Mouse (Mus musculus) forebrain, embryonic 13.5 days (tissue): ENCODE measurements around the gene Nlrc5. TPM values are rescaled to one million over a fixed set of nuclear protein-coding genes. Genes with fewer than 3 reads are reported as not detected.

ENCODE experiments used
- ATAC-seq: fragments of 200-750 bp; cut with Nextera tagmentation; 2 replicates; pipeline ENCODE4 v1.8.0; 2017
- H3K27ac ChIP-seq: fragments of 300-500 bp; sonication (generic); 2 replicates; pipeline ENCODE4 v1.5.1; 2015; ENCODE audit warnings: inconsistent platforms, mild to moderate bottlenecking, moderate library complexity
- H3K27me3 ChIP-seq: fragments of 300-500 bp; sonication (generic); 2 replicates; pipeline ENCODE4 v1.6.1; 2015; ENCODE audit warnings: mild to moderate bottlenecking, inconsistent platforms
- H3K36me3 ChIP-seq: fragments of 300-500 bp; sonication (generic); 2 replicates; pipeline ENCODE4 v1.6.1; 2015; ENCODE audit warnings: mild to moderate bottlenecking, inconsistent platforms; ENCODE audit not compliant: poor library complexity, severe bottlenecking
- H3K4me1 ChIP-seq: fragments of 300-500 bp; sonication (generic); 2 replicates; pipeline ENCODE4 v1.6.1; 2015; ENCODE audit warnings: inconsistent platforms
- H3K4me2 ChIP-seq: fragments of 300-500 bp; sonication (generic); 2 replicates; pipeline ENCODE4 v1.6.1; 2015; ENCODE audit warnings: inconsistent platforms, mild to moderate bottlenecking, moderate library complexity
- H3K4me3 ChIP-seq: fragments of 300-500 bp; sonication (generic); 2 replicates; pipeline ENCODE4 v1.5.1; 2015; ENCODE audit warnings: mild to moderate bottlenecking, inconsistent platforms
- H3K9ac ChIP-seq: fragments of 300-500 bp; sonication (generic); 2 replicates; pipeline ENCODE4 v1.6.1; 2015; ENCODE audit warnings: mild to moderate bottlenecking, inconsistent platforms
- H3K9me3 ChIP-seq: fragments of 300-500 bp; sonication (generic); replicated peaks from 2 replicates; pipeline ENCODE4 v1.6.1; 2016; ENCODE audit warnings: inconsistent platforms
- WGBS: fragments of 180-500 bp; shearing (Covaris S2); methylation state at CpG from one replicate; pipeline ENCODE4 v1.1.7; 2015; 5-methylcytosine and 5-hydroxymethylcytosine counted together
- polyA plus RNA-seq: library from polyadenylated mRNA; unstranded; fragments of >200 nt; fragmentation: Nextera tagmentation; extraction: Ambion mirVana; gene quantifications from 2 replicates; pipeline ENCODE4 v1.2.1, GENCODE M21; 2015

Nlrc5 gene
- polyA plus RNA-seq, result 0.12 and 0.26 TPM in 2 replicates

- peak within 1 kb of the TSS; percentile 79 for H3K4me2 ChIP-seq
- ATAC-seq, result peak; percentile 70
- peaks cover 6% of the 10 kb centered on the region for H3K4me1 ChIP-seq
- no peaks in the 10 kb centered on the region for H3K9me3 ChIP-seq
- peak within 1 kb of the TSS; percentile 52 for H3K9ac ChIP-seq
- no peaks in the 10 kb centered on the region for H3K36me3 ChIP-seq
- H3K4me3 ChIP-seq, result peak within 1 kb of the TSS; percentile 41
- no peak within 1 kb of the TSS for H3K27ac ChIP-seq
- peaks cover 22% of the 10 kb centered on the region for H3K27me3 ChIP-seq
- 2% methylated on average over 29 of the region's 29 CpGs for WGBS
Observed at GRCm38 (mm10) chr8:94433981-94434466, at the start of gene Nlrc5. Nlrc5 (plus strand) TSS chr8:94434356.

- Histone ChIP-seq H3K9me3 (0 out of 2 replicates have a peak, but pooled peaks cover 3% of the 10 kb centered on the region), H3K27me3 (no peaks in the 10 kb centered on the region), H3K36me3 (peaks cover 15% of the 10 kb centered on the region), H3K4me2 (peak overlapping the region; percentile 83), H3K27ac (peak overlapping the region; percentile 83), H3K9ac (peak overlapping the region; percentile 78), H3K4me3 (peak overlapping the region; percentile 85), H3K4me1 (peaks cover 16% of the 10 kb centered on the region)
- 27% methylated on average over 20 of the region's 20 CpGs for WGBS
- ATAC-seq, result peak; percentile 39
Observed at GRCm38 (mm10) chr8:94385506-94386213, 48.5 kb upstream of the Nlrc5 start.

GRCm38 (mm10) chr8:94386214-94387026 is 47.7 kb upstream of the Nlrc5 start, which contains the start of gene Herpud1:
Herpud1 (plus strand) TSS chr8:94386438.
- ATAC-seq, result peak; percentile 100
- WGBS, result under 1% methylated on average over 65 of the region's 65 CpGs
- Histone ChIP-seq H3K4me2 (peak within 1 kb of the TSS; percentile 83), H3K36me3 (peaks cover 23% of the 10 kb centered on the region), H3K9ac (peak within 1 kb of the TSS; percentile 78), H3K4me3 (peak within 1 kb of the TSS; percentile 85), H3K27ac (peak within 1 kb of the TSS; percentile 83), H3K9me3 (0 out of 2 replicates have a peak, but pooled peaks cover 3% of the 10 kb centered on the region), H3K4me1 (peaks cover 16% of the 10 kb centered on the region), H3K27me3 (no peaks in the 10 kb centered on the region)

- H3K27me3 ChIP-seq, result no peaks in the 10 kb centered on the region
- H3K27ac ChIP-seq, result peak overlapping the region; percentile 80; the same call in 1 of the 2 replicates
- H3K9ac ChIP-seq, result peak overlapping the region; percentile 78
- H3K4me1 ChIP-seq, result peaks cover 16% of the 10 kb centered on the region
- 1% methylated on average over 25 of the region's 25 CpGs for WGBS
- 0 out of 2 replicates have a peak, but pooled peaks cover 3% of the 10 kb centered on the region for H3K9me3 ChIP-seq
- peak overlapping the region; percentile 85 for H3K4me3 ChIP-seq
- ATAC-seq, result peak; percentile 33; the same call in 1 of the 2 replicates
- peak overlapping the region; percentile 83 for H3K4me2 ChIP-seq
- peaks cover 30% of the 10 kb centered on the region for H3K36me3 ChIP-seq
Observed at GRCm38 (mm10) chr8:94387027-94387684, 47.0 kb upstream of the Nlrc5 start.

- peak overlapping the region; percentile 85 for H3K4me3 ChIP-seq
- H3K4me2 ChIP-seq, result peak overlapping the region; percentile 83
- H3K9ac ChIP-seq, result peak overlapping the region; percentile 78
- peaks cover 16% of the 10 kb centered on the region for H3K4me1 ChIP-seq
- peaks cover 36% of the 10 kb centered on the region for H3K36me3 ChIP-seq
- peak overlapping the region; percentile 19; the same call in 1 of the 2 replicates for H3K27ac ChIP-seq
- no peak for ATAC-seq
- H3K27me3 ChIP-seq, result no peaks in the 10 kb centered on the region
- WGBS, result 36% methylated on average over 6 of the region's 6 CpGs
- H3K9me3 ChIP-seq, result 0 out of 2 replicates have a peak, but pooled peaks cover 3% of the 10 kb centered on the region
Observed at GRCm38 (mm10) chr8:94387785-94388184, 46.4 kb upstream of the Nlrc5 start.

GRCm38 (mm10) chr8:94389531-94389930 is 44.6 kb upstream of the Nlrc5 start:
- H3K9me3 ChIP-seq, result 0 out of 2 replicates have a peak, but pooled peaks cover 2% of the 10 kb centered on the region
- WGBS, result 98% methylated on average over 6 of the region's 6 CpGs
- ATAC-seq, result no peak
- peaks cover 51% of the 10 kb centered on the region for H3K36me3 ChIP-seq
- H3K9ac ChIP-seq, result no peak overlapping the region
- no peak overlapping the region for H3K4me2 ChIP-seq
- H3K4me1 ChIP-seq, result peaks cover 16% of the 10 kb centered on the region
- no peak overlapping the region for H3K4me3 ChIP-seq
- no peaks in the 10 kb centered on the region for H3K27me3 ChIP-seq
- no peak overlapping the region for H3K27ac ChIP-seq

- no peak for ATAC-seq
- Histone ChIP-seq H3K4me1 (peaks cover 15% of the 10 kb centered on the region), H3K27ac (no peak overlapping the region), H3K9me3 (no peaks in the 10 kb centered on the region), H3K4me3 (no peak overlapping the region), H3K4me2 (no peak overlapping the region), H3K27me3 (no peaks in the 10 kb centered on the region), H3K9ac (no peak overlapping the region), H3K36me3 (peaks cover 60% of the 10 kb centered on the region)
- WGBS, result 97% methylated on average over 6 of the region's 6 CpGs
Observed at GRCm38 (mm10) chr8:94390429-94390828, 43.7 kb upstream of the Nlrc5 start.

- no peaks in the 10 kb centered on the region for H3K27me3 ChIP-seq
- no peak for ATAC-seq
- H3K4me3 ChIP-seq, result no peak overlapping the region
- WGBS, result 94% methylated on average over 8 of the region's 8 CpGs
- no peaks in the 10 kb centered on the region for H3K9me3 ChIP-seq
- H3K4me1 ChIP-seq, result peaks cover 11% of the 10 kb centered on the region
- H3K27ac ChIP-seq, result no peak overlapping the region
- H3K36me3 ChIP-seq, result peaks cover 64% of the 10 kb centered on the region
- no peak overlapping the region for H3K4me2 ChIP-seq
- H3K9ac ChIP-seq, result no peak overlapping the region
Observed at GRCm38 (mm10) chr8:94390910-94391309, 43.2 kb upstream of the Nlrc5 start.

GRCm38 (mm10) chr8:94392147-94392546 is 42.0 kb upstream of the Nlrc5 start:
- Histone ChIP-seq H3K9me3 (no peaks in the 10 kb centered on the region), H3K27ac (no peak overlapping the region), H3K36me3 (peaks cover 72% of the 10 kb centered on the region), H3K4me1 (peaks cover 11% of the 10 kb centered on the region), H3K4me3 (no peak overlapping the region), H3K4me2 (no peak overlapping the region), H3K27me3 (no peaks in the 10 kb centered on the region), H3K9ac (no peak overlapping the region)
- 83% methylated on average over 12 of the region's 12 CpGs for WGBS
- ATAC-seq, result no peak

GRCm38 (mm10) chr8:94392648-94393047 is 41.5 kb upstream of the Nlrc5 start:
- no peaks in the 10 kb centered on the region for H3K9me3 ChIP-seq
- H3K27me3 ChIP-seq, result no peaks in the 10 kb centered on the region
- H3K9ac ChIP-seq, result no peak overlapping the region
- WGBS, result 88% methylated on average over 6 of the region's 6 CpGs
- peaks cover 9% of the 10 kb centered on the region for H3K4me1 ChIP-seq
- H3K4me2 ChIP-seq, result no peak overlapping the region
- H3K4me3 ChIP-seq, result no peak overlapping the region
- no peak overlapping the region for H3K27ac ChIP-seq
- H3K36me3 ChIP-seq, result peaks cover 77% of the 10 kb centered on the region
- no peak for ATAC-seq

GRCm38 (mm10) chr8:94395851-94396540 is 38.2 kb upstream of the Nlrc5 start:
- no peak overlapping the region for H3K9ac ChIP-seq
- no peak for ATAC-seq
- 91% methylated on average over 6 of the region's 6 CpGs for WGBS
- H3K27me3 ChIP-seq, result no peaks in the 10 kb centered on the region
- peaks cover 74% of the 10 kb centered on the region for H3K36me3 ChIP-seq
- H3K4me2 ChIP-seq, result no peak overlapping the region
- no peaks in the 10 kb centered on the region for H3K4me1 ChIP-seq
- no peak overlapping the region for H3K27ac ChIP-seq
- H3K9me3 ChIP-seq, result no peaks in the 10 kb centered on the region
- H3K4me3 ChIP-seq, result no peak overlapping the region
